Mouse (Mus musculus) heart, postnatal 0 days (tissue): ENCODE results near the gene Eef1g.

Experiments used
- CTCF ChIP-seq: IDR thresholded peaks from 2 replicates; pipeline ENCODE4 v1.5.1; 2016; ENCODE audit warnings: antibody characterized with exemption, control low read depth, low read depth
- EP300 ChIP-seq: IDR thresholded peaks from 2 replicates; pipeline ENCODE4 v1.6.1; 2016; ENCODE audit warnings: antibody characterized with exemption, low read depth

- no peak for TF ChIP-seq CTCF
- no peak for TF ChIP-seq EP300
Observed at GRCm38 (mm10) chr19:8919000-8919399, 47.8 kb upstream of the Eef1g start.
